Mouse (Mus musculus): ENCODE results near the gene Rabep2. TPM values are rescaled to one million over a fixed set of nuclear protein-coding genes. Genes with fewer than 3 reads are reported as not detected.

Rabep2 gene
- total RNA-seq, 2 experiments from 2014 or later = 8.7 to 8.8 TPM

DNA sequence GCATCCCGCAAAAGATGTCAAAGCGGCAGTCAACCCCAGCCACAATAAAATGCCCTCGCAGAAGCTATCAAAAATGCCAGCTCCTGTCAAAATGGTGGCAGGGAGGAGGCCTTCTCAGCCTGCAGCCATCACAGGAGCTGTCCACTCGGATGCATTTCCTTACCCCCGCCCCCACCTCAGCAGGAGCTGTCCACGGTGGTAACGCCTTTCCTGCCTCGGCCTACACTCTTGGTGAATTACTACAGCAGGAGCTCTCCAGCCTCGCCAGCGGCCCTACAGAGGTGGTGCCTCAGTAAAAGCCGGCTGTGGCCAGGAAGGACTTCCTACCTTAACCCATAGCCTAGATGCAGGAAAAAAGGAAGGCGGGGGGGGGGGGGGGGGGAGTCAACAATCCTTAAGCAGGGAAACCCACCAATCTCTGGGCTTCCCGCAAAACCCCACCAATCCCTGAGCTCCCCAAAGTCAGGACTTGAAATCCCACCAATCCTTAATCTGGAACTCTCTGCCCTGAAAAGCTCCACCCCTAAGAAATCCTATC lies 1.2 kb upstream of the Rabep2 start:
- intact Hi-C loops (cut with DNase I) = no loop called here
- DNase-seq (ENCODE audit: extremely low spot score in 1 of 2, low spot score in 2 of 2) = no peak

DNA sequence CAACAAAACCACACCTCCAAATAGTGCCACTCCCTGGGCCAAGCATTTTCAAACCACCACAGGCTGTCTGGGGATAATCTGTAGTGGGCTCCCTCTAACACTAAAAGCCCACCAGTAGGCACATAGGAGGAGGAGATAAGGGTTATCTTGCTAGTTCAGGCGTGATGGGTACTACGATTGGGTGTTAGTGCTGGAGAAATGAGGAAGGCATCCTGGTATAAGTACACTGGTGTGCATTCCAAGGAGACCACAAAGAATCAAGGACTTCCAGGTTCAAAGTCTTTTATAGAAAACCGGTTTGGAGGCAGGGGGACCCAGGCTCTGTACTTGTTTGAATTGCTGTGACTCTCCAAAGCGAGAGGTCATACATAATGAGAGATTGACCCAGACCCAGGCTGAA lies 405 bp upstream of the Rabep2 start:
- intact Hi-C loops (cut with DNase I) = no loop called here
- no peak for DNase-seq (ENCODE audit: extremely low spot score in 1 of 2, low spot score in 2 of 2)

DNA sequence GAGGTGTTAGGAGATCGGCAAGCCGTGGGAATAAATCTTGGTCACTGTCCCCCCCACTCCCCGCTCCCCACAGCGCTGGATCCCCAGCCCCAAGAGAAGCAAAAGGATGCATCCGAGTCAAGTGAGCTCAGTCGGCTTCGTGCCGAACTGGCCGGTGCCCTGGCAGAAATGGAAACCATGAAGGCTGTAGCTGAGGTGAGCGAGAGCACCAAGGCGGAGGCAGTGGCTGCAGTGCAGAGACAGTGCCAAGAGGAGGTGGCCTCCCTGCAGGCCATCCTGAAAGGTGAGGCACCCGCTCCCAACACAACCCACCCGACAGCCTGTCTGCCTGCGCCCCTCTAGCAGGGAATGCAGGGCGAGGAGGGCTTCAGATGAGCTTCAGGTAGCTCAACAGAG lies 942 bp downstream of the Rabep2 start:
- intact Hi-C loops (cut with DNase I) = no loop called here
- DNase-seq (ENCODE audit: extremely low spot score in 1 of 2, low spot score in 2 of 2) = no peak

DNA sequence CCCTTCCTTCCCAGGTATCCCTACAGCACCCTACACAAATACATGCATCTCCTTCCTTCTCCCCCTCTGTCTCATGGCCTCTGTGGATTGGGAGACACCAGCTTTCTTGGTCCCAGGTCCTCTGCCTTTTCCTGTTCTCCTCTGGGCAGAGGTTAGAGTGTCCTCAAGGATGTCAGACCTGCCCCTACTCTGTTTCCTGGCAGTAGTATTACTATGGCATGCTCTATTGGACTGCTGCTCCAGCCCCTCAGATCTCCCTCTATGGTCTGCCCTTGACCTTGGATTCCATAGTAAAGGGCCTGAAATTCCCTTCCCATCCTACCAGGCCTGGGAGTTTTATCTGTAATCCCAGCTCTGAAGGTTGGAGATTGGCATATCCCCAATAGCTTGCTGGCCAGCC lies 1.6 kb downstream of the Rabep2 start:
- intact Hi-C loops (cut with DNase I) = no loop called here
- no peak for DNase-seq (ENCODE audit: extremely low spot score in 1 of 2, low spot score in 2 of 2)

DNA sequence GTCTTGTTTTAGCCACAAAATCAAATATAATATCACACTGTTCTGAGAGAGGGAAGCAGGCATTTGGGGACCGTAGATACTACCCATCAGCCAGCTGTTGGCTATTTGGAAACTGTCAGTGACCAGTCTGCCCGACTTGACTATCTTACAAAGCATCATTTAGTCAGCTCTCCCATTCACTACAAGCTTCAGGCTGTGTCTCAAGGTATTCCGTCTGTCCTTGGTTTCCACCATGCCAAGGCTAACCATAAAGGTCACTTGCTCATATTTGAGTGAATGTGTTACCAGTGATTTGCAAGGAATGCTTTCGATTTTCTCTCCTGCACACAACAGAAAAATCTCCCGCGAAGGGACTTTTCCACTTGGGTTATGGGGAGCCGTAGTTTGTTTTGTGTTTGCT lies 6.2 kb downstream of the Rabep2 start:
- intact Hi-C loops (cut with DNase I) = no loop called here
- DNase-seq (ENCODE audit: extremely low spot score in 1 of 2, low spot score in 2 of 2) = no peak

DNA sequence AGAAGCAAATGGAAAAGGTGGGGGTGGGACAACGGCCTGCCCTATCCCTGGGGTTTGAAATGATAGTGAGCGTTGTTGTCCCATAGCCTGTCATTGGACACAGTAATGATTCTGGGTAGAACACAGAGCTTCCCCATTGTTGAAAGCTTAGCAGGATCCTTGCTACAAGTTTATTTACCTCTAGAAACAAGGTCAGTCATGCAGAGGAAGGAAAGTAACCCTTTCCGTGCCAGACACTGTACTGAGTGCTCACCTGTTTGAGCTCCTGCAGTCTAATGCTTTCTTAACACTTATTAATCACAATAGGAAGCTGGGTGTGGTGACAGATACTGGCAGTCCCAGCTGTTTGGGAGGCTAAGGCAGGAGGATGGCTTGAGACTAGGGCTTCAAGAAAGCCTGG lies 7.2 kb downstream of the Rabep2 start:
- no peak for DNase-seq (ENCODE audit: extremely low spot score in 1 of 2, low spot score in 2 of 2)
- intact Hi-C loops (cut with DNase I) = no loop called here

DNA sequence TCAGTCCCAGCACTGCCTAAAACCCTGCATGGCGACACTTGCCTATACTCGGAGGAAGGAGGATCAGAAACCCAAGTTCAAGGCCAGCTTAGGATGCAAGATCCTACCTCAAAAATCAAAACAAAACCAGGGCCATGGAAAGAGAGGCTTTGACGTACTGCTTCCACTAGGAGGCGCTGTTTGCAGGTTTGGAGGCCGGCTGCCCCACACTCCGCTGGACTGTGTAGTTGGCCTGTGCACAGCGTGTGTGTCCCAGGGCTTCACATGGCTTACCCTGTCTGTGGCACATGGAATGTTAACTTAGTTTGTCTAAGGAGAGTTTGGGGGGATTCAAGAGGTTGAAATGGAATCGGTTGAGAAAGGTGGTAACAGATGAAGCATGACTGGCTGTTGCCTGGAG lies 8.3 kb downstream of the Rabep2 start:
- intact Hi-C loops (cut with DNase I) = no loop called here
- peak in 1 of 2 experiments; percentile 68 for DNase-seq (ENCODE audit: extremely low spot score in 1 of 2, low spot score in 2 of 2)

DNA sequence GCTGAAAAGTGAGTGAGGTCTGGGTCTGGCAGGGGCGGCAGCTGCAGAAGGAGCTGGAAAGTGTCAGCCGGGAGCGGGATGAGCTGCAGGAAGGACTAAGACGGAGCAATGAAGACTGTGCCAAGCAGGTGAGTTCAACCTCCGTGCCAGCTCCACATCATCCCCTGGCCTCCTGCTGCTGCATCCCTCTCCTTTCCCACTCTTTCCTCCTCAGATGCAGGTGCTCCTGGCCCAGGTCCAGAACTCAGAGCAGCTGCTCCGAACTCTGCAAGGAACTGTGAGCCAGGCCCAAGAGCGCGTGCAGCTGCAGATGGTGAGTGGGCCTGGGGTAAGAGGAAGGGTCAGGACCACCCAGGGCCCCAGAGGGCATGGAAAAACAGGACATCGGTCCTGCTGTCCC lies 11.6 kb downstream of the Rabep2 start:
- no peak for DNase-seq (ENCODE audit: extremely low spot score in 1 of 2, low spot score in 2 of 2)
- intact Hi-C loops (cut with DNase I) = no loop called here

DNA sequence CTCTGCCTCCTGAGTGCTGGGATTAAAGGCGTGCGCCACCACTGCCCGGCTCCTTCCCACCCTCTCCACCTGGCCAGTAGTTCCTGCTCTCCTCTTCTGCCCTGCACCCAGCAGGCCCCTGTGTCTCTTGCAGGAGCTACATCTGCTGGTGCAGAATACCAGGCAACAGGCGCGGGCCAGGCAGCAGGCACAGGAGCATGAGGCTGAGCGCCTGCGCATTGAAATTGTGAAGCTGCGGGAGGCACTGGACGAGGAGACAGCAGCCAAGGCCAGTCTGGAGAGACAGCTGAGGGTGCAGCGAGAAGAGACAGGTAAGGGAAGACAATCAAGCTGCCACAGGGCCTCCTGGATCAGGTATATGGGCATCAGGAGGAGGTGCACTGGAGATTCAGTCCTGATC lies 15.4 kb downstream of the Rabep2 start:
- DNase-seq (ENCODE audit: extremely low spot score in 1 of 2, low spot score in 2 of 2) = no peak
- intact Hi-C loops (cut with DNase I) = no loop called here

DNA sequence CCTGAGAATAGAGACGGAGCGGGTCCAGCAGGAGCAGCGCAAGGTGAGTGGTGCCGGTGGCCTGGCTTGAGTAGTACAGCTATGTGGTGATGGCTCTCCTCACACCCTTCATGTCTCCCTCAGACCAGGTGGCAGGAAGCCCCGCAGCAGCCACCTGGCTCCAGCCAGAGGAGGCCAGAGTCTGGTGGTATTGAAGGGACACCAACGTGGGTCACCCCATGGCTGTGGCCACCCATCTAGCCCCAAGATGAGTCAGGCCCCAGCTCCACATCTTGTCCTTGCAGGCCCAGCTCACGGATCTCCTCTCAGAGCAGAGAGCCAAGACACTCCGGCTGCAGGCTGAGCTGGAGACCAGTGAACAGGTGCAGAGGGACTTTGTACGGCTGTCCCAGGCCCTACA lies 16.0 kb downstream of the Rabep2 start:
- intact Hi-C loops (cut with DNase I) = no loop called here
- DNase-seq (ENCODE audit: extremely low spot score in 1 of 2, low spot score in 2 of 2) = no peak

DNA sequence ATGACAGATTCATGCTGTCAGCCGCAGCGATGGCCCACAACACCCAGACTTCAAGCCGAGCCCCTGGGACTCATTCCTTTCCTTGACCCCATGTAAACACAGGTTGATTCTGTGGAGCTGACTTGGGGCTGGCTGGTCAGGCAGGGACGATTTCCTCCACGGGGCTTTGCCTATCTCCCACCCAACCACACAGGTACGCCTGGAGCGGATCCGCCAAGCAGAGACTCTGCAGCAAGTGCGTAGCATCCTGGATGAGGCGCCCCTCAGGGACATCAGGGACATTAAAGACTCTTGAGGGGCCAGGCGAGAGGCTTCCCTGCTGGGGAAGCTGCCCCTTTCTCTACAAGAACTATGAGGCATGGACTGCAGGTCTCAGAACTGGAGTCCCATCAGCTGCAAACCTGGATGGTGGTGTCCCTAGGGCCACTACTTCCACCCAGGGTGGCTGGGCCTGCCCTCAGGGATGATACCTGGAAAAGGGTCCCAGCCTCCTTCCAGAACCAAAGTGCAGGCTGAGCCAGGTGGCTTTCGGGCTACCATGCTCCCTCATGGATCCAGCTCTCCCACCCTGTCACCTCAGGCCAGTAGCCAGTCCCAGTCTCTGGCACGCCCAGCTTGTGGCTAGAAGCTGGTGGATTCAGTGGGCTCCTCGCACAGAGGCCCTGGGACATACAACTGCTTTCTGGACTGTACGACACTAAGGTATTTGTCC lies 16.7 kb downstream of the Rabep2 start:
- DNase-seq (ENCODE audit: extremely low spot score in 1 of 2, low spot score in 2 of 2) = no peak
- intact Hi-C loops (cut with DNase I) = no loop called here

DNA sequence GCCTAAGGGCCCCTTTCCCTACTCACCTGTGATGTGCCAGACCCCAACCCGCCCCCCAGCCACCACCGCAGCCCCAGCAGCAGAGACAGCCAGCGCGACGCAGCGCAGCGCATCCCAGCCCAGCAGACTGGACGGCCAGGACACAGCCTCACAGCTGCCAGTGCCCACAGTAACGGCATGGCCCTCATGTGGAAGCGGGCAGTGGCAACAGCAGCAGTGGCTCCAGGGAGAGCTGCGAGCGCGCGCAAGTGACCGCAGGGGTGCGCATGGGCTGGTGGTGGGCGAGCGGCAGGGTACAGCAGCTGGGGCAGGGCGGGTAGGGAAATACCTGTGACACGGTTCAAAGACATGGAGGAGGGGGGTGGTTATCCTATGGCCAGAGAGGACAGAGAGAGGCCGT lies 17.7 kb downstream of the Rabep2 start:
- DNase-seq (ENCODE audit: extremely low spot score in 1 of 2, low spot score in 2 of 2) = no peak
- intact Hi-C loops (cut with DNase I) = no loop called here

DNA sequence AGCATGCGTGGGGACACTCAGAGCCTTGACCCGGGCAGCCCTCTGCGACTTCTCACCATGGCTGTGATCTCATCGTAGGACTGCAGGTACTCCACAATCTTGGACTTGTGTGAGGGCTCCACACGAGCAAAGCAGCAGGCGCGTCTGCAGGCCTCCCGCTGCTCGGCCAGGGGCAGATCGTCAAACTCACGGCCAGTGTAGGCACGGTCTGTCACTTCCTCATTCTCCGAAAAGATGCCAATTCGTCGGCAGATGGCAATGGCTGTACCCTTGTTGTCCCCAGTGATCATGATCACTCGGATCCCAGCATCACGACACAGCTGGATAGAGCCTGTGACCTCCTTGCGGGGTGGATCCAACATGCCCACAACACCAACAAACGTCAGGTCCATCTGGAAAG lies 19.9 kb downstream of the Rabep2 start:
- intact Hi-C loops (cut with DNase I) = no loop called here

DNA sequence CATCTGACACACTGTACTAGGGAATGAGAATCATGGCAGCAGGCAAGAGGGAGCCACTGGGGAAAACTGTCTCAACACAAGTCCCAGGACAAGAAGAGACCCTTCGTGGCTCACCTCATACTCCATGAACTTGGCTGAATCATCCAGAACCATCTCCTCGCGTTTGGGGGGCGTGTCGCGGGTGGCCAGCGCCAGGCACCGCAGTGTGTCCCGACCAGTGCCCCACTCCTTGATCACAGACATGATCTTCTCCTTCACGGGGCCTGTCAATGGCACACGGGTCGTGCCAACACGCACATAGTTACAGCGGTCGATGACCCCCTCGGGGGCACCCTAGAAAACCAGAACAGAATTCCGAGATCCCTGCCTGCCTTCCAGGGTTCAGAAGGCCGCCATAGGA lies 21.4 kb downstream of the Rabep2 start:
- no peak for DNase-seq (ENCODE audit: extremely low spot score in 1 of 2, low spot score in 2 of 2)
- intact Hi-C loops (cut with DNase I) = no loop called here

More for the DNA sequence above, 19.9 kb downstream of the Rabep2 start:
- DNase-seq (ENCODE audit: extremely low spot score in 1 of 2, low spot score in 2 of 2) = no peak

DNA sequence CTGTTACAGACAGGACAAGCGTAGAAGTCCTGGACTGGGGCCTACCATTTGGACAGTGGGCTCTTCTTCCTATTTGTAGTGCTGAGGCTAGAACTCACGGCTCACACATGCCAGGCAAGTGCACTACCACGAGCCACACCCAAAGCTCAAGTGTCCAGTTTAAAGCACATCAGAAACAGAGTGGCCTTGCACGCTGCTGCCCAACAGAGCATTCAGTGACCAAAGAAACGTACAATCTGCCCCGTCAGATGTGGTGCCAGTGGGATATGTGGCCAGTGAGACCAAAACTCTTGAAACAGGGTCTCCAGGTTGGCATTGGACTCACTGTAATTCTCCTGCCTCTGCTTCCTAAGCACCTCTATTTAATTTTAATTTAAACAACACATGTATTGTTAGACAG lies 22.1 kb downstream of the Rabep2 start:
- DNase-seq (ENCODE audit: extremely low spot score in 1 of 2, low spot score in 2 of 2) = no peak
- intact Hi-C loops (cut with DNase I) = no loop called here

DNA sequence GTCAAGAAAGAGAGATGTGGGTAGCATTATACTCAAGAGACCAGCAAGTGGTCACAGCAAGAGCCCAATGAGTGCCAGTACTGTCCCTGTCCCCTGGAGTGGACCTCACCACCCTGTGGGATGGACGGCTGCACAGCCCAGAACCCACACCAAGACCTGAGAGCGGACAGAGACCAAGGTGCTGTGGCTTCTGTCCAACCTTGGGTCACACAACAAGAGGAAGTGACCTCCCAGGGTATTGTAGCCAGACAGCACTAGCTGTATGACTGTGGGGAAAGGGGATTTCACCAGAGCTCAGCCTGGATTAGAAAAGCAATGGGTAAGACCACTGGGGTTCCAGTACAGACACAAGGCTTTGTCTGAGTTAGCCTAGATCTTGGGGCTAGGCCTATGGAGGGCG lies 23.7 kb downstream of the Rabep2 start:
- no peak for DNase-seq (ENCODE audit: extremely low spot score in 1 of 2, low spot score in 2 of 2)
- intact Hi-C loops (cut with DNase I) = no loop called here

DNA sequence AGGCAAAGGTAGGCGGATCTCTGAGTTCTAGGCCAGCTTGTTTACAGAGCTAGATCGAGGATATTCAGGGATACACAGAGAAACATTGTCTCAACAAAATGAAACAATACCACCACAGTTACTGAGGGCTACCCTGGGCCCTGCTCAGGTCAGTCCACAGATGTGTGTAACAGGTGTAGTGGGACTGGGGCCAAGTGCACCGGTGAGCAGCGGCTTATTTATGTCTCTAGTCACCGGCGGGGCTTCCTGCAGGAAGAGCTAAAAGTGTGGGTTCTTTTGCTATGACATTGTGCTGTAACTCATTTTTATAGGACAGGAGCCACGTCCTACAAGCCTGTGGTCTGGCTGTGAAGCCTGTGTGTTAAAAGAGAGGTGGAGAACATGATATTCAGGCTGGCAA lies 25.3 kb downstream of the Rabep2 start:
- no peak for DNase-seq (ENCODE audit: extremely low spot score in 1 of 2, low spot score in 2 of 2)
- intact Hi-C loops (cut with DNase I) = no loop called here

DNA sequence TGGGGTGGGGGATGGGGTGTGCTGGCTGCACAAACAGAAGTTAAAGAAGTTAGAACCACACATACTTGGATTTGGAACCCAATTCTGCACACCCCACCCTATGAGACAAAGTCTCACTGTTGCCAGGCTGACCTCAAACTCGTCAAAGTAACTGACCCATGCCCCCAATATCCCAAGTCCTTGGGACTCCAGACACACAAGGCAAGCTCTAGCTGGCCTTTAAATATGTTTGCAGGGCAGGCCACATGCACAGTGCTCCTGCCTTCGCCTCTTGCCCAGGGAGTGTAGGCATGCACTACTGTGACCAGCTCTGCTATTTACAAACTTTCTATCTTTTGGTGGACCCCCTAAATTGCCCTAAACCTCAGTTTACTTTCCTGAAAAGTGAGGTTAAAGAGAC lies 26.7 kb downstream of the Rabep2 start:
- intact Hi-C loops (cut with DNase I) = no loop called here
- DNase-seq (ENCODE audit: extremely low spot score in 1 of 2, low spot score in 2 of 2) = no peak

DNA sequence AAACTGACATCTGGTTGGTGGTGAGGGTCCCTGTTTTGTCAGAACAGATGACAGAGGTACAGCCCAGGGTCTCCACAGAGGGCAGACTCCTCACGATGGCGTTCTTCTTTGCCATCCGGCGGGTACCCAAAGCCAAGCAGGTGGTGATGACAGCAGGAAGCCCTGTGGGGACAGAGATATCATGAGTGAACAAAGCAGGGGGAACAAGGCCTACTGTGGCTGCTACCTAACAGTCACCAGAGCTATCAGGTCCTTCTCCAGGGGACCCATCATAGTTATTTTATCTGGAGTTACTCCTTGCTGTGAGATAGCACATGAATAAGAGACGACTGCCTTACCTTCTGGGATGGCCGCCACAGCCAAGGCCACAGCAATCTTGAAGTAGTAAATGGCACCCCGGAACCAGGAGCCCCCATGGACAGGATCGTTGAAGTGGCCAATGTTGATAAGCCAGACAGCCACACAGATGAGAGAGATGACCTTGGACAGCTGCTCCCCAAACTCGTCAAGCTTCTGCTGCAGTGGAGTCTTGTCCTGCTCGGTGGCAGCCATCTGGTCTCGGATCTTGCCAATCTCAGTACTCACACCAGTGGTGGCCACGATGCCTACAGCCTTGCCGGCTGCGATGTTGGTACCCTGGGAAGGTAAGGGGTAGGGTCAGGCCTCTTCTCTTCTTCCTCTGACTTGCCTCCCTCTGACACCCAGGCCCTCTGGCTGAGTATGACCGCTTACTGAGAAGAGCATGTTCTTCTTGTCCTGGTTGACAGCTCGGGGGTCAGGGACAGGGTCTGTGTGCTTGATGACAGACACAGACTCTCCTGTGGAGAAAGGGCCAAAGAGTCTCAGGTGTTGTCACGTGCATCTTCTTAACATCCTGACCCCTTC lies 28.1 kb downstream of the Rabep2 start:
- intact Hi-C loops (cut with DNase I) = no loop called here
- DNase-seq (ENCODE audit: extremely low spot score in 1 of 2, low spot score in 2 of 2) = no peak

DNA sequence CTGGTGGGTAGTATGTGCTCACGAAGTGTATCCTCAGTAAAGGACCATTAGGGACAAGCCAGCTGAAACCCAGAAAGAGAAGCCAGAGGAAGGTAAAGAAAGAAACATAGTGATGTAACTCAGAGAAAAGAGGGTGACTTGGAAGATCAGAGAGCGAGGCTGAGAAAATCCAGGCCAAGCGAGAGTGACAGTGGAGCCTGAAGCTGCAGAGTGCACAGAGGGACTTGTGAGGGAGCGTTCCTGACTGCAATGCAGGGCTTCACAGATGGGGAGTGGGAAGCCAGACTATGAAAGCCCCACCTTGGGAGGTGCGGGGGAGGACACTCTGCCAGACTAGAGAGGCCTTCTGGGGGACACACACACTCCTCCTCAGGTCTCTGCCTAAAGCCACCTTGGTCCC lies 29.7 kb downstream of the Rabep2 start:
- no peak for DNase-seq (ENCODE audit: extremely low spot score in 1 of 2, low spot score in 2 of 2)
- intact Hi-C loops (cut with DNase I) = no loop called here

Measured in left cerebral cortex, postnatal 10 days (tissue).